Mouse (Mus musculus): Measurements from ENCODE around the gene Gm49355.
"Not testable (repeated sequence)": the region's sequence is repeated elsewhere in the genome, so short reads cannot be mapped to it uniquely, and the experiment has no call there.

Gm49355 gene

GRCm38 (mm10) chr14:12283641-12284040 lies at the start of gene Gm49355:
TSS of gene Gm49355 (plus strand) at chr14:12283976.
- in situ Hi-C loops (cut with MboI) = no loop called here

- in situ Hi-C loops (cut with MboI) = no loop called here
These were observed 40.0 kb upstream of the Gm49355 start for GRCm38 (mm10) chr14:12243726-12244125.

- in situ Hi-C loops (cut with MboI) = no loop called here
These were observed 7.7 kb upstream of the Gm49355 start for GRCm38 (mm10) chr14:12276031-12276430.

- in situ Hi-C loops (cut with MboI) = no loop called here
These were observed 551 bp downstream of the Gm49355 start, which contains the start of gene 3830406C13Rik for GRCm38 (mm10) chr14:12284141-12284912. TSS of gene 3830406C13Rik (plus strand) at chr14:12284173.

- in situ Hi-C loops (cut with MboI) = not testable (repeated sequence)
These were observed 6.0 kb downstream of the Gm49355 start for GRCm38 (mm10) chr14:12289747-12290146.

GRCm38 (mm10) chr14:12296391-12296790 lies 12.6 kb downstream of the Gm49355 start:
- in situ Hi-C loops (cut with MboI) = no loop called here

- in situ Hi-C loops (cut with MboI) = no loop called here
These were observed 15.4 kb downstream of the Gm49355 start for GRCm38 (mm10) chr14:12299171-12299570.

GRCm38 (mm10) chr14:12299654-12300053 lies 15.9 kb downstream of the Gm49355 start:
- in situ Hi-C loops (cut with MboI) = no loop called here

GRCm38 (mm10) chr14:12300275-12300674 lies 16.5 kb downstream of the Gm49355 start:
- in situ Hi-C loops (cut with MboI) = no loop called here

- in situ Hi-C loops (cut with MboI) = no loop called here
These were observed 16.9 kb downstream of the Gm49355 start for GRCm38 (mm10) chr14:12300677-12301076.

GRCm38 (mm10) chr14:12303106-12303505 lies 19.3 kb downstream of the Gm49355 start:
- in situ Hi-C loops (cut with MboI) = no loop called here

- in situ Hi-C loops (cut with MboI) = no loop called here
These were observed 49.8 kb downstream of the Gm49355 start for GRCm38 (mm10) chr14:12333622-12334021.

GRCm38 (mm10) chr14:12334925-12335324 lies 51.1 kb downstream of the Gm49355 start:
- in situ Hi-C loops (cut with MboI) = no loop called here

GRCm38 (mm10) chr14:12337421-12337997 lies 53.7 kb downstream of the Gm49355 start:
- in situ Hi-C loops (cut with MboI) = no loop called here

- in situ Hi-C loops (cut with MboI) = no loop called here
These were observed 54.4 kb downstream of the Gm49355 start for GRCm38 (mm10) chr14:12337998-12338809.

GRCm38 (mm10) chr14:12338811-12339565 lies 55.2 kb downstream of the Gm49355 start:
- in situ Hi-C loops (cut with MboI) = no loop called here

GRCm38 (mm10) chr14:12340238-12341074 lies 56.7 kb downstream of the Gm49355 start:
- in situ Hi-C loops (cut with MboI) = no loop called here

- in situ Hi-C loops (cut with MboI) = no loop called here
These were observed 57.5 kb downstream of the Gm49355 start for GRCm38 (mm10) chr14:12341075-12341788.

- in situ Hi-C loops (cut with MboI) = no loop called here
These were observed 58.1 kb downstream of the Gm49355 start for GRCm38 (mm10) chr14:12341789-12342457.
